Mouse (Mus musculus) brain, adult 10 weeks (tissue): ENCODE data around the gene Hdgfl3. TPM values are rescaled to one million over a fixed set of nuclear protein-coding genes. Genes with fewer than 3 reads are reported as not detected.

Experiments
- polyA plus RNA-seq: library from polyadenylated mRNA; stranded (reverse); fragments of 350-450 nt; fragmentation: Illumina TruSeq; extraction: RNeasy Lipid Tissue Mini Kit (QIAGEN cat#74804); gene quantifications from one replicate; pipeline ENCODE4 v1.2.3, GENCODE M21; 2015; ENCODE audit warnings: low read depth, low replicate concordance

The Hdgfl3 gene
- 55.6 TPM for polyA plus RNA-seq

GRCm38 (mm10) chr7:81934267-81934745 lies at the start of gene Hdgfl3:
Hdgfl3 (minus strand) TSS chr7:81934473.

GRCm38 (mm10) chr7:81858968-81859721 lies 75.1 kb downstream of the Hdgfl3 start, which contains the start of gene Tm6sf1:
Tm6sf1 (plus strand) TSS chr7:81859001.

DNA sequence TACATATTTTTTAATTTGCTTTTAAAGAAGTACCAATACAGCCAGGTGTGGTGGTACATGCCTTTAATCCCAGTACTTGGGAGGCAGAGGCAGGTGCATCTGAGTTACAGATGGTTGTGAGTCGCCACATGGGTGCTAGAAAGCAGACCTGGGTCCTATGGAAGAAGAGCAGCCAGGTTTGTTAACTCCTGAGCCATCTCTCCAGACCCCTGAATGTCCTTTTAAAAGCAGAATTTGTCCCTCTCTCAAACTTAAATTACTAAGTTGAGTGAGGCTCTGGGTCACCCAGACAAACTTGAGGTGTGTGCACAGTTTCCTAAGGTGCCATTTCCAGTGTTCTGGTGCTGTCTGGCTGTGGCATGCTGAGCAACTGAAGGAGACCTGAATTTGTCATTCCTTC lies 78.6 kb downstream of the Hdgfl3 start, which contains the start of gene Gm10160:
TSS of gene Gm10160 (minus strand) at position 101 of the 400 bp plus-strand sequence.

Other genes starting within 250 kb of the Hdgfl3 start
- gene Homer2, start 226.9 kb downstream of the Hdgfl3 start, polyA plus RNA-seq = 26.5 TPM
- gene Ramac, start 171.5 kb downstream of the Hdgfl3 start, polyA plus RNA-seq = 151 TPM
- gene 3110040N11Rik, start 145.0 kb downstream of the Hdgfl3 start, polyA plus RNA-seq = 35.9 TPM
- gene Btbd1, start 105.0 kb downstream of the Hdgfl3 start, polyA plus RNA-seq = 139 TPM
- not detected for gene Gm10160, start 78.7 kb downstream of the Hdgfl3 start, polyA plus RNA-seq
- 23.9 TPM for gene Tm6sf1, start 75.5 kb downstream of the Hdgfl3 start, polyA plus RNA-seq
- not detected for gene Bnc1, start 57.8 kb upstream of the Hdgfl3 start, polyA plus RNA-seq
- 65.6 TPM for gene Sh3gl3, start 239.4 kb upstream of the Hdgfl3 start, polyA plus RNA-seq